Mouse (Mus musculus) kidney, adult 8-10 months (tissue): Measurements from ENCODE around the gene Emc9.

Source experiments
- DNase-seq, 2 experiments: peaks; one replicate each; pipeline ENCODE4 v3.0.0; 2022

Emc9 gene

DNA sequence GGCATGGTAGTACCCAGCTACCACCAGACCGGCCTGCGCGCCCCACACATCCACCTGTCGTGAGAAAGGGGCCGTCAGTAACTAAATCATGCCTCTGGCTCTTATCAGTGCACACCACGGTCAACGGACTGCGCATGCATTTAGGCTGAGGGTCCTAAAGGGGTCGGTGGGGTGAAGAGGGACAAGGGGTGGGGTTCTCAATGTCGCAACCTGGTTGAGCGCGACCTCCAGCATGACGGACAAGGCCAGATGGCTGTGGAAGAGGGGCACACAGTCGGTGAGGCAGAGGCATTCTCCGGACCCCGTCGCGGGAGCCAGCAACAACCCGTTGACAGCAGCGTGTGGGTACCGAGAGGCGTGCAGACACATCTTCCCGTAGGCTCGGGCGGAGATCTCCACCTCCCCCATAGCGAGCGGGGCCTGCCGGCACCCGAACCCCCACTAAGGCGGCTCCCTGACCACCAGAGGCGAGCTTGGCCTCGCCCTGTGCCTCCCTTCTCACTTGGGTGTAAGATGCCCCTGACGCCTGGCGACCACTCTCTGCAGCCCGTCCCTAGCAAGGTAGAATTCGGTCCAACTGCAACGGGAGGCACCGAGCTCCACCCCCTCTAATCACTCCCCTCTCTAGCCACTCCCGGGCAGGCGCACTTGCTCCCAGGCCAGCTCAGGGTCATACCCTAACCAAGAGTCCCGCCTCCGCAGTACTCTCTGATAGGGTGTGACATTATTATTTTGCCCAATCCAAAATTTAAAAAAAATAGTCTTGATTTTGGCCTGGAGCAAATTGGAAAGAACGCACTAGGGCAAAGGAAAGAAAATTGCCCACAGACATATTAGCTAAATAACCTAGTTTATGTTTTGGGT lies at the start of gene Emc9:
Gene Emc9, minus strand, starts transcription at position 601 of the 864 bp plus-strand sequence.
- DNase-seq, result peak; percentile 79 to 85

DNA sequence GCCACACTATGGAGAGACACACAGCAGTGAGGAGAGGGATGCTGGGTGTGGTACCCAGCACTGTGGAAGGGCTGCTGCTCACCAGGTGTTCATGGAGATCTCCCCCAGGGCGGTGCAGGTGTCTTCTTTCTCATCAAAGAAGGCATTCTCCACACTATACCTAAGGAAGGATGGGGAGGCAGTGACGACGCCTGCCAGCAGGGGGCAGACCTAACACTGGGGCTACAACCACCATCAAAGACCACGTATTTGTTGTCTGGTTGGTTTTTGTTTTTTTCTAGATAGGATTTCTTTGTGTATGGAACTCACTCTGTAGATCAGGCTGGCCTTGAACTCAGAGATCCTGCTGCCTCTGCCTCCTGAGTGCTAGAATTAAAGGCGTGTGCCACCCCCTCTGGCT lies 44.2 kb upstream of the Emc9 start:
- peak; percentile 30 to 67 for DNase-seq

DNA sequence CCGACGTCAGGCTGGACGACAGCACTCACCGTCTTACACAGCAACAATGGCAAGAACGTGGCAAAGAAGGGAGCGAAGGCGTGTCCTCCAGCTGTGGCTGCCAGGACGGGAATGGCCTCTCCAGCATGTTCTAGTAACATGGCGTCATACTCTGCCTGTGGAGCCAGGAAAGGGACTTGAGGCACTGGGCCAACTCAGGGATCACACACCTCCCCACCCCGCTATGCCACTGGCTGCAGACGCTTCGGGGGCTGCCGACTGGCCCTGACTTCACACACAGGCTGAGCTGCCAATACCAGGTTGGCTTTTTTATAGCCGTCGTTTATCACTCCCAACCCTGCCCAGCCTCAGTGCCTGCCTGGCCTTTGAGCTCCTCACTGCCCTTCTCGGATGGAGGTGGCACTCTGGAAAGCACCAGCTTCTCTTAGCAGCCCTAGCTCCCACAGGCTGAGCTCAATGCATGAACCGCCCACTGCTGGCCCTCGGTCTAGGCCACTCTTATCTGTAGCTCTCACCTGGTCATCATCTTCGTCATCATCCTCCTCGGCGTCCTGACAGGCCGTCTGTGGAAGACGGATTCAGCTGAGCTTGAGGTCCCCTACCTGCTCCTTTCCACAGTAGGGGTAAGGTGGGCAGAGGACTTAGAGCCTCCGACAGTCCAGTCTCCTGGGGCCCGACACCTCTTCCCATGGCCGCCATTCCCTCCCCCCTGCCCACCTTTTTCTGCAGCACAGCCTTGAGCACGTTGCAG lies 43.1 kb upstream of the Emc9 start:
- no peak for DNase-seq

DNA sequence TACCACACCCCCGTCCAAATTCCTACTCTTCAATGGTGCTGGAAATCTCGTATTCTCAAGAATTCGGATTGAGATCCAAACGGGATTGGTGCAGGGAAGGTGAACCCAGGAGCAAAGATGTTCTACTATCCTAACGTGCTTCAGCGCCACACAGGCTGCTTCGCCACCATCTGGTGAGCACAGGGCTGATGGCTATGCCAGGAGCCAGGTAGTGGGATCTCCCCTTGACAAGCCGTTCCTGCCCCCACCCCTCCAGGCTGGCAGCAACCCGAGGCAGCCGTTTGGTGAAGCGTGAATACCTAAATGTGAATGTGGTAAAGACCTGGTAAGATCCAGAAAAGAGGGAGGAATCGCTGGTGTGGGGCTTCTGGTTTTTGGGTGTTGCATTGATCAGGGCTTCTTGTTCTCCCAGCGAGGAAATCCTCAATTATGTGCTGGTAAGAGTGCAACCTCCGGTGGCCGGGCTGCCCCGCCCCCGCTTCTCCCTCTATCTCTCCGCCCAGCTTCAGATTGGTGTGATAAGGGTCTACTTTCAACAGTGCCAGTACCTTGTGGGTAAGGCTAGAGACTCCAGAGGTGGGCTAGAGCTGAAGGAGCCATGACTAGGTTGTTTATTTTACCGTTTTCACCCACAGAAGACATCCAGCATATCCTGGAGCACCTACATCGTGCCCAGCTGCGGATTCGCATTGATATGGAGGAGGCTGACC lies 33.5 kb upstream of the Emc9 start:
- DNase-seq, result no peak

DNA sequence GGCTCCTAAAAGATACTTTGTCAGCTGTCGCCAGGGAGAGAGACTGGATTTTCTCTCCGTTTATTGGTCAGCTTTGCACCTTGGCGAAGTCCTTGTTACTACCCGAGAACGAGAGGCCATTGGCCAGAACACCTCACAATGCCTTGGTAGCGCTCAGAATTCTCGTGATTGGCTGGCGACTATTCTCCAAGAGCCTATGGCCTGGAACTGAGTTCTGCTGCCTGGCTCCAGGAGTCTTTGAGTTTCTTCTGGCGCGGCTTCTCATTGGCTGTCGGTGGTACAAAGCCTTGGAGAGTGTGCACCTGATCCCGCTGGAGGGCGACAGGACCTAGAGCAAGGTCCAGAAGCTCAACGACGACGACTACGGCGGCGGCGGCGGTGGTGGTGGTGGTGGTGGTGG lies 32.7 kb upstream of the Emc9 start, which contains the start of gene Rec8:
Gene Rec8, plus strand, starts transcription at position 216 of the 400 bp plus-strand sequence.
- peak; percentile 47 to 58 for DNase-seq

DNA sequence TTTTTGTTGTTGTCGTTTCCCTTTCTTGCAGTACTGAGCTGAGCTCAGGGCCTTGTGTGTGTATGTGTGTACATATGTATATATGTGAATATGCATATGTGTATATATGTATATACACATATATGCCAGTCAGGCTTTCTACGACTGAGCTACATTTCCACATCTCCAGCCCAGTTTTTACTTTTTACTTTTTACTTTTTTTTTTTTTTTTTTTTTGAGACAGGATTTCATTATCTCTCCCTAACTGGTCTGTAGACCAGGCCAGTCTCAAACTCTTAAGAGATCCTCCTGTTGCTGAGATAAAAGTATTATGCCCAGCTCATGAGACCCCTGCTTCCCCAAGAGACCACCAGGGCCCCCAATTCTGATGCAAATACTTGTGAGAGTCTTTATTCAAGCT lies 31.7 kb upstream of the Emc9 start:
- no peak for DNase-seq

DNA sequence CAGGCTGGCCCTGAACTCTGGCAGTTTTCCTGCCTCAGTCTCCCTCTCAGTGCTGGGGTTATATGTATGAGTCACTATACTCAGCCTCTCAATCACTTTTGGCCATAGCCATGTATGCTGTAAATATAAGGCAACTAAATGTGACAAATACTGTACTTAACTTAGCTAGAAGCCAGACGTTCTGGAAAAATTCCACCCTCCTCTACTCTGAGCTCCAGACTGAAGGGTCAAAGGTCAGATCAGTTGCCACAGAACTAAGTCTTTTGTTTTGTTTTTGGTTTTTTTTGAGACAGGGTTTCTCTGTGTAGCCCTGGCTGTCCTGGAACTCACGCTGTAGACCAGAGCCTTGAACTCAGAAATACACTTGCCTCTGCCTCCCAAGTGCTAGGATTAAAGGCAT lies 30.8 kb upstream of the Emc9 start:
- no peak for DNase-seq

DNA sequence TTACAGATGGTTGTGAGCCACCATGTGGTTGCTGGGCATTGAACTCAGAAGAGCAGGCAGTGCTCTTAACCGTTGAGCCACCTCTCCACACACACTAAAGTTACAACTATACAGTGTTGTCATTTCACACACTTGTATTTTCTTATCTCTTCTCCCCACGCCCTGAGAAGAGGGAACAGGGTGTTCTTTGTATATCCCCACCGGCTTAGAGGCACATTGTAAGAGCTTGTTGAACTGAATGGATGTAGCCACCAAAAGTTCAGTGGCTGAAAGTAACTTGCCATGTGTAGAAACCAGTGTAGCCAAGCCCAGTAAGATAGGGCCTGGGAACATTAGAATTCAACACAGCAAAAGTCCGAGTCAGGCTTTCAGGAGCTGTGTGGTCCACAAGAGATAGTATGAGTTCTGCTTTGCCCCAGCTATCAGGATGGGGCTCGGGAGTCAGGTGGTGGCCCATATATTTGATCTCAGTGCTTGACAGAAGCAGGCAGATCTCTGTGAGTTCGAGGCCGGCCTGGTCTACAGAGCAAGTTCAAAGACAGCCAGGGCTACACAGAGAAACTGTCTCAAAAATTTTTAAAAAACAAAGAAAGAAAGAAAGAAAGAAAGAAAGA lies 29.6 kb upstream of the Emc9 start:
- no peak for DNase-seq

DNA sequence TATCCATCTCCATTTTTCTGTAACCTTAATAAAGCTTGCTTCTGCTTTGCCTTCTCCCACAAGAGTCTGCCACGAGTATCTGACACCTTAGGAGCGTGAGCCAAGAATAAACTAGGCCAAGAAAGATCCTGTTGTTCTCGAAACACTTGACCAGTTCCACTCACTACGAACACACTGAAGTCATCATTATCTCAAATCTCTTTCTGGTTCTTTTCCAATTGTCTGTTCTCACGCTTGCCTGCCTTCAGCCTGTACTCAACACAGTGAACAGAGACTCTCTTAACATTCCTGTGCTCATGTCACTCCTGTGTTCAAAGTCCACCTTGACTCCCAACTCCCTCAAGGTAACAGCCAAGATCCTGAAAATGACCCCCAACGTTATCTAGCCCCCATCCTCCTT lies 28.2 kb upstream of the Emc9 start:
- peak in 1 of 2 experiments; percentile 29 for DNase-seq

DNA sequence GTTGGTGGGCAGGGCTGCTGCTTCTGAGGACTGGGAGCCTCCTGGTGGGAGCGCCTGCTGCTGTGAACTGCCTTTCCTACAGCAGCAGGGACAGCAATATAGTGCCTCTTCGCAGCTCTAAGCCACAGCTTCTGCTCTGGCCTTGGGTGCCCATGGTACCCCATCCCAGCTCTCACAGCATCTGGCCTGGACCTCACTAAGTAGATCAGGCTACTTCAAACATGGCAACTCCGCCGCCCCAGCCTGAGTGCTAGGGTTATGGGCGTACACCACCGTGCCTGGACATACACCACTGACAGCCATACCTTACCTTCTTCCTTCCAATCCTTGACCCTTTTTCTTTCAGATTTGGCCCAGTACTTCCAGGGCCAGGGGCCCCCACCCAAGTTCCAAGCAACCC lies 23.2 kb upstream of the Emc9 start:
- DNase-seq, result no peak

DNA sequence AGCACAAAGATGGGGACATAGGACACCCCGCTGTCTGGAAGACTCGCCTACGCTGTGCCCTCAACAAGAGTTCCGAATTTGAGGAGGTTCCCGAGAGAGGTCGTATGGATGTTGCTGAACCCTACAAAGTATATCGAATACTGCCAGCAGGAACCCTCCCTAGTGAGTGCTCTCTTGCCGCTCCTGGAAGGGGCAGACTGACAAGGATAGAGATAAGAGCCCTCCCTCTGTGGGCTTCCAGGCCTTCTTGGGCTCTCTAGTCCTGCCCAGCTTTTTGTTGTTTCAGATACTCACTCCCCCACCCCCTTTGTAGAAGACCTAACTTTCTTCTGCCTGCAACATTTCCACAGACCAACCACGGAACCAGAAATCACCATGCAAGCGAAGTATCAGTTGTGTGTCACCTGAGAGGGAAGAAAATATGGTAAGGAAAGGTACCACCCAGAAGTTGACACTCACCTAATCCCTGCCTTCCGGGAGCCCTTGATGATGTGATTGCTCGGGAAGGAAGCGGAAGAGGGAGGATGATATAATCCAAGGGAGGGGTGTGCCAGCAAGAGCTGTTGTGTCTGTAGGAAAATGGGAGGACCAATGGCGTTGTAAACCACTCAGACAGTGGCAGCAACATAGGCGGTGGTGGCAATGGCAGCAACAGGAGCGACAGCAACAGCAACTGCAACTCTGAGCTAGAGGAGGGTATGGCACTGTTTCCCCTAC lies 20.8 kb upstream of the Emc9 start:
- DNase-seq, result no peak

DNA sequence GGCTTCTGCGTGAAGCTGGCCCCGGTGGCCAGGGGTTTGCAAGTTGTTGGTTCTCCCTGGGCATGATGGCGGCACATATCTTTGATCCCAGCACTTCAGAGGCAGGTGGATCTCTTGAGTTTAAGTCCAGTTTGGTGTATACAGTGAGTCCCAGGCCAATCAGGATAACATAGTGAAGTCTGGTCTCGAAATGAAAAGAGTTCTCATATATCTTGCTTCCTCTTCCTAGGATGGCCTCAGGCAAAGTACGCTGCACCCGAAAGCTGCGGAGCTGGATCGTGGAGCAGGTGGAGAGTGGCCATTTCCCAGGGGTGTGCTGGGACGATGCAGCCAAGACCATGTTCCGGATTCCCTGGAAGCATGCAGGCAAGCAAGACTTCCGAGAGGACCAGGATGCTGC lies 19.7 kb upstream of the Emc9 start:
- no peak for DNase-seq

DNA sequence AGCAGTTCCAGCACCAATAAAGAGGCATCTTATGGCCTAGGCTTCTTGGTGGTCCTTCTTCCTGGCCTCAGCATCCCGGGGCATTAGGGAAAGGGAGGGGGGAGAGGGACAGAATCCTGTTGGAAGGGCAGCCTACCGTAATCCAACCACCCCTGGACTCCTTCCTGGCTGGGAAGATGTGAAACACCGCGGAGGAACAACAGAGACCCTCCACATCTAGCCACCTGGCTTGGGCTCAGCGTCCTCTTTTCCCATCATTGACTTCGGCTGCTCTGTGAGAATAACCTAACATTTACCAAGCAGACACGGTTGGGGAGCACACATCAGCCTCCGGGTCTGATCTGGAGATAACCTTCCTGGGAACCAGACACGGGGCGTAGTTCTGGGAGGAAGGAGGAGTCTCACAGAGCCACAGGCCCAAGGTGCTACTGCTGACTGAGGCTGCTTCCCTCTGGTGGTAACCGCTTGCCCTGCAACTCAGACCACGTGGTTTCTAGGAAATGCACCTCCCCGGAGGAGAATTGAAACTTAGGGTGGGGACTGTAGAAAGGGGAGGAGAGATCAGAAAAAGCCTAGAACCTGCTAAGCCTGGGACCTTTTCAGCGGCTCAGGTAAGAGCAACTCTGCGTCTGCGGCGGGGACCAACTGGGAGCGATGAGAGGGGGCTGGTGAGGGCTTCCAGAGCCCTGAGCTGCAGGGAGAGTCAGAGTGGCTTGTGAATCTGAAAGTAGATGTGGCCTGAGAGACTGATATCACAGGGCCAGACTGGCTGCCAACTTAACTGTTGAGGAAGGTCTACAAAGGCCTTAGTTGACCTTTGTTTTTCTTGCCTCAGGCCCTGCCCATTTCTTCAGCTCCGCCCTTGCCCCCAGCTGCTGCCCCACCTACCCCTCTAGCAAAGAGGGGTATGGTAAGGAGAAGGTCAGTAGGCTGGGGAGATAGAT lies 18.8 kb upstream of the Emc9 start:
- peak; percentile 96 to 97 for DNase-seq

DNA sequence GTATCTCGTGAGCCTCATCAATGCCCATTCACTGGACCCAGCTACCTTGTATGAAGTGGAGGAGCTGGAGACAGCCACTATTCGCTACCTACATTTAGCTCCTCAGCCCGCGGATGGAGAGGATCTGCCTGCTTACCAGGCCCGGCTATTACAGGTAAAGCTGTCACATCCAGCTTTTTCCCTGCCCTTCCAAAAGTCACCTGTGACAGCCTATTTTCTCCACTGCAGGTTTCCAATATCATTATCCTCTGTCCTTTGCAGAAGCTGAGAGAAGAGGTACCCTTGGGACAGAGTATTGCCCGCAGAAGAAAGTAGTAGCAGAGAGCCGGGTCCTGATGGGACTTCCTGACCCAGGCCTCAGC lies 18.1 kb upstream of the Emc9 start, which contains the start of gene Irf9:
Gene Irf9, plus strand, starts transcription at position 301 of the 362 bp plus-strand sequence.
- DNase-seq, result no peak

DNA sequence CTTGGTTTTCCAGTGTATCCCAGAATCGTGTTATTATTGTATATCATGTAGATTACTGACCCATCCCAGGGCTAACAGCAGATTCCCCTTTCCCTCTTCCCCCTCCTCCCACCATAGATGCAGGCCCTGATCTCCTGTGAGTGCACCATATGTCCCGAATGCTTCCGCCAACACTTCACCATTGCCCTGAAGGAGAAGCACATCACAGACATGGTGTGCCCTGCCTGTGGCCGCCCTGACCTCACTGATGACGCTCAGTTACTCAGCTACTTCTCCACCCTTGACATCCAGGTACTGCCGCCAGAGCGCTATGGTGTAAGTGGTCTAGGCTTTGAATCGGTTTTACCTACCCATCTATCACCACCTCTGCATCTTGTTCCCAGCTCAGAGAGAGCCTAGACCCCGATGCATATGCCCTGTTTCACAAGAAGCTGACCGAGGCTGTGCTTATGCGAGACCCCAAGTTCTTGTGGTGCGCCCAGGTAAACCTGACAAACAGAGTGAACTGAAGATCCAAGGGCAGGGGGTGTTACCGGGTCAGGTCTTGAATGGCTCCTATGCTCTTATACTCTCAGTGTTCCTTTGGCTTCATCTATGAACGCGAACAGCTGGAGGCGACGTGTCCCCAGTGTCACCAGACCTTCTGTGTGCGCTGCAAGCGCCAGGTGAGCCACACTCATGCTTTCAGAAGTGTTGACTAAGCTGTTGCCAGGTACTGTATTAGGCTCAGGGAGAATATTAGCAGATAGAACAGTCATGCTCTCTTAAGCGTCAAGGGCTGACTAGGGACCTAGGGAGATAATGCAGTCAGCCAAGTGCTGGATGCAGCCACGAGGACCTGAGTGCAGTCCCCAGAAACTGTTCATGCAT lies 13.7 kb upstream of the Emc9 start:
- no peak for DNase-seq

DNA sequence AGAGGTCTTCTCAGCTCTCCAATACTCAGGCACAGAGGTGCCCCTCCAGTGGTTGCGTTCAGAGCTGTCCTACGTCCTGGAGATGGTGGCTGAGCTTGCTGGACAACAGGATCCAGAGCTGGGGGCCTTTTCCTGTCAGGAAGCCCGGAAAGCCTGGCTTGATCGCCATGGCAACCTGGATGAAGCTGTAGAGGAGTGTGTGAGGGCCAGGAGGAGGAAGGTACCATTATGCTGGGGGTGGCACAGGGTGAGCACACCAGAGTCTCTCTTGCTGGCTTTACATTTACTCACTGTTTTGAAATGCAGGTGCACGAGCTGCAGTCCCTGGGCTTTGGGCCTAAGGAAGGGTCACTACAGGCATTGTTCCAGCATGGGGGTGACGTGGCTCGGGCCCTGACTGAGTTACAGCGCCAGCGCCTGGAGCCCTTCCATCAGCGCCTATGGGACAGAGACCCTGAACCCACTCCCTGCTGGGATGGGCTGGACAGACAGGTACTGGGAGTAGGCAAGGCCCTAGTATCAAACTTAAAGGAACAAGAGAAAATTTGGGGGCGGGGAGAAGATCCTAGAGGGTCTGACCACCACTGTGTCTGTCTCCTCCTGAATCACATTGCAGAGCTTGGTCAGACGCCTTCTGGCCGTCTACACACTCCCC lies 11.1 kb upstream of the Emc9 start:
- no peak for DNase-seq

DNA sequence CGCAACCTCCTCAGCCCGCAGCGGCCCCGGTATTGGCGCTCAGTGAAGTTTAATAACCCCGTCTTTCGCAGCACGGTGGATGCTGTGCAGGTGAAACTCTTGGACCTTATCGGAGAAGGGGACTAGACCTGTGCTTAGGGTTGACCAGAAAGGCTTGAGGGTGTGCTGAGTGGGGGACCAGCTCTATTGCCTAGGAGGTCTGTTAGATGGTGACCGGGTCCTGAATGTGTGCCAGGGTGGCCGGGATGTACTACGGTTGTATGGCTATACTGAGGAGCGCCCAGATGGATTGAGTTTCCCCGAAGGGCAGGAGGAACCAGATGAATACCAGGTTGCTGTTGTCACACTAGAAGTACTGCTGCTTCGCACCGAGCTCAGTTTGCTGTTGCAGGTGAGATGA lies 7.1 kb upstream of the Emc9 start:
- peak; percentile 33 to 43 for DNase-seq

DNA sequence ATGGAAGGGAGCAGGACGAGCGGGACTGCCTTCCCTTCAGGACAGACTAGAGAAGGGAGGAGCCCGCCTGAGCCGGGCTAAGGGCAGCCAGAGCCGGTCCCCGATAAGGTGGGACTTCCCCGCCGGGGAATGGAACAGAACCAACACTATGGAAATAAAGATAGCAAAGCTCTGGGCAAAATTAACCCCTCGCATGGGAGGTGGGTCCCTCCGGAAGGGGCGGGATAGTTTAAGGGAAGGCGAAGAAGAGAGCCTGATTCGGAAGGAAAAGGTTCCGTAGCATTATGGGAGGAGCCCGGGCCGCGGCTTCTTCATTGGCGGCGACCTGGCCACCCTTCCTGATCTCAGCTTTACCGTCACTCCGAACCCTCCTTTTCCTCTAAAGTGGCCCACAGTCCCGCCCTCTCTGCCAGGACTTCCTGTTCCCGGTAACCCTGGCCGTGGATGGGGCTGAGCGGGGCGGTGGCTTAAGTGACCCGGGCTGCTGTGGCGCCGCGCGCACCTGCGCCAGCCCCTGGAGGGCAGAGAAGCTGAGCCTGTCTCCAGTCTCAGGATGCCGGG lies 6.3 kb upstream of the Emc9 start, which contains the start of gene Rnf31:
Gene Rnf31, plus strand, starts transcription at position 378 of the 561 bp plus-strand sequence.
- DNase-seq, result peak; percentile 98

DNA sequence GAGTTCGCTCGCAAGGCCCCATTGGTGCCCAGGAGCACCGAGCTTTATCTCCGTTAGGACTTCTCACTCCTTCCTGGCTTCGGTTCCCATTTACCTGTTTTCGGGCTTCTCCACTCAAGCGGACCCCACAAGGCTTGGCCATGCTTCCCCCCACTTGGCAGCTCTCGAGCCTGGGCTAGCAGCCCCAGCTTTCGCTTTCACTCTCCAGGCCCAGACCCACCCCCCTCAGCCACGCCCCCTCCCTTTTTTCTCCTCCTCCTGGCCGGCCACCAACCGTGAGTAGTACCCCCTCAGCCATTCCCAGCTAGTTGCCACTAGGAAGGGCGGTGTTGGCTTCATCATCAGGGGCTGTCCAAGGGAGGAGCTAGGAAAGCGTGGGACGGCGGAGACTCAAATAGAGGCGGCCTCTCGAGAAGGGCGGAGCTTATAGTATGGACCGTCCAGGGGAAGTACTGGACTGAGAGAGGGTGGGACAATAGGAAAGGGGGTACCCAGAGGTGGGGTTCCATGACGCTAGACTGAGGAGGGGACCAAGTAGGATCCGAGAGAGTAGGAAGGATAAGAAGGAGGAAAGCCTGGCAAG lies 5.7 kb upstream of the Emc9 start, which contains the start of gene Psme2:
Gene Psme2, minus strand, starts transcription at position 366 of the 583 bp plus-strand sequence.
- peak; percentile 96 to 98 for DNase-seq
